Mouse (Mus musculus) CD4-positive, CD25-positive, alpha-beta regulatory T cell (primary cell): ENCODE measurements around the gene Pold1. TPM values are rescaled to one million over a fixed set of nuclear protein-coding genes. Genes with fewer than 3 reads are reported as not detected.

Experiments
- polyA plus RNA-seq: library from polyadenylated mRNA; unstranded; fragments of 100-300 nt; shearing (Covaris generic); gene quantifications from one replicate; pipeline ENCODE4 v1.2.1, GENCODE M21; 2017

Gene Pold1
- 58.9 TPM for polyA plus RNA-seq

DNA sequence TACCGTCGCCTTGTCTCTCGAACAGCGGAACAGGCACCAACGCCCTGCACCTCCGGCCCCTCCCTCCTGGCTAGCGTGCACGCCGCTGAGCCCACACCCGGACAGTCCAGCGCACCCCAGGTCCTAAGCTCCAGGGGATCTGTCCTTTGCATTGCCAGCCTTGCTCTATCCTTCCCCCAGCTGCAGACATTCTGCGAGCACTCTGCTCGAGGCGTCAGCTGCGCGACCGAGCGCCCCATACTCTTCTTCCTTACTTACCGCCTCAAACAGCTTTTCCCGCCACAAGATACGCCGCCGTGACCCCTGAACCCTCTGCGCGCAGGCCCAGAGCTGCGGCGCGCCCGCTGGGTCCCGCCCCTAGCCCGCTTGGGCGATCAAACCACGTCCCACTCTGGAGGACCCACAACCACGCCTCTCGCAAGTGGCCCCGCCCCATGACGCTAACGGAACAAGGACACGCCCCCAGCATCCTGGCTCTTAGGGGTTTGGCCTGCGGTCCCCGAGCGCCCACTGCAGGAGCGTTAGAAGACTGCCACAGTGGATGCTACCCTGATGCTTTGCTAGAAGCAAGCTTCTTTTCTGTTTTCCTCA, at the start of gene Pold1:
TSS of gene Pold1 (minus strand) at position 353 of the 591 bp plus-strand sequence.

DNA sequence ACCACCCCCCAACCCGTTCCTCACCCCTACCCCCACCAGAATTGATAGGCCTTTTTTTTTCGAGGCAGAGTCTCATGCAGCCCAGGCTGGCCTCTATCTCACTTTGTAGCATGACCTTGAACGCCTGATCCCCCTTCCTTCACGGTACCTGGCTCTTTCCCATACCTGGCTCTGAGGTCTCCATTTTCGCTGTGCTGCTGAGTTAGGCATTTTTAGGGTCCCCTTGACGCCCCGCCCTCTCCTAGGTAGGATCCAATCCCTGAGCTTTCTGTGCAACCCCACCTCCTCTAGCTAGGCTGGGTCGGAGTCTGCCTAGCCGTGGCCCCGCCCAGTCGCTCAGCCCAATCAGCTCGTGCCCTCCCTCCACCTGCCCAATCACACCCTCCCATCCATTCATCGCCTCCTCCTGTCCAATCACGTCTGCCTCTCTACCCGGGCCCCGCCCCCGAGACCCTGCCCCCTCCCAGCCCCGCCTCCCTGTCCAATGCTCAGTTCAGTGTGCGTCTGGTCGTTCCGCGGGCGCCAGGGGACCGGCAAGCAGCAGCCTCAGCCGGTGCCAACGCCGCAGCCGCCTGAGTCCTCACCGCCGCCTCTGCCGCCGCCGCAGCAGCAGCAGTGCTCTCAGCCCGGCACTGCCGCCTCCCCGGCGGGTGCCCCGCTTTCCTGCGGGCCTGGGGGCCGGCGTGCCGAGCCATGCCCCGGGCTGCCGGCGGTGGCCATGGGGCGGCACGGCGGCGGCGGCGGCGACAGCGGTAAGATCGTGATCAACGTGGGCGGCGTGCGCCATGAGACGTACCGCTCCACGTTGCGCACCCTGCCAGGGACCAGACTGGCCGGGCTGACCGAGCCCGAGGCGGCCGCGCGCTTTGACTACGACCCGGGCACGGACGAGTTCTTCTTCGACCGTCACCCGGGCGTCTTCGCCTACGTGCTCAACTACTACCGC, 42.0 kb upstream of the Pold1 start, which contains the start of gene Kcnc3:
TSS of gene Kcnc3 (plus strand) at position 263 of the 946 bp plus-strand sequence.

DNA sequence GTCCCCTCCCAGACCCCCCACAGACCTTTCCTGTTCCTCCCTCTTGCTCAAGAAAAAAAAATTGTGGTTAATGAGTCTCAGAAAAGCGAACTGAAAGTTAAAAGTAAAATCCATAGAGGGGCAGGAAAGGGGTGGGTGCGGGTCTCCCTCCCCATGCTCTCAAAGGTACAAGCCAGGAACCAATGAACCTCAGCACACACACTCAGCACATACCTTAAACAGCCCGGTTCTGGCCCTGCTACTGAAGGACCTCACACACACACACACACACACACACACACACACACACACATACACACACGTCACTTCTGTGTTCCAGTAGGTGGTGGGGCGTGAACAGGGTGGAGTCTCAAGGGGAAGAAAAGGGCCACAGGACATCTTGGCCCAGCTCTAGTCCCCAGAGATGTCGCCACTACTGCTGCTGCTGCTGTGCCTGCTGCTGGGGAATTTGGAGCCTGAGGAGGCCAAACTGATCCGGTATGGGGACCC, 23.6 kb upstream of the Pold1 start, which contains the start of gene Napsa:
TSS of gene Napsa (plus strand) at position 168 of the 489 bp plus-strand sequence.

DNA sequence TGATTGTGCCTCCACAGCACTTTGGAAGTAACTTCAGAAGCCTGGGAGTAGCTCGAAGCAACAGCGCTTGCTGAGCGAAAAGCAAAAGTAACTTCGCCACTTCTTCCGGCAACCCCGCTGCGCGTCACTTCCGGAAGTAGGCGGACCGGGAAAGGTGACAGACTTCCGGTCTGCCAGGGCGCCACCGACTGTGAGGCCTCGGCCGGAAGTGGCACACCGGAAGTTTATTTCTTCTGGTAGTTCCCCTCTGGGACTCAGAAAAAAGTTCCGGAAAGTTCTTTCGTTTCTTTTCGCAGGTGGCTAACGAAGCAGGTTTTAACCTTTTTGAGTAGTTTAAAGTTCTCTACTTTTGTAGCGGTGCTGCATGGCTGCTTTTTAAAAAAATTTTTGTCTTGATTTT, 5.2 kb upstream of the Pold1 start, which contains the start of gene Nr1h2:
TSS of gene Nr1h2 (minus strand) at position 126 of the 400 bp plus-strand sequence.

DNA sequence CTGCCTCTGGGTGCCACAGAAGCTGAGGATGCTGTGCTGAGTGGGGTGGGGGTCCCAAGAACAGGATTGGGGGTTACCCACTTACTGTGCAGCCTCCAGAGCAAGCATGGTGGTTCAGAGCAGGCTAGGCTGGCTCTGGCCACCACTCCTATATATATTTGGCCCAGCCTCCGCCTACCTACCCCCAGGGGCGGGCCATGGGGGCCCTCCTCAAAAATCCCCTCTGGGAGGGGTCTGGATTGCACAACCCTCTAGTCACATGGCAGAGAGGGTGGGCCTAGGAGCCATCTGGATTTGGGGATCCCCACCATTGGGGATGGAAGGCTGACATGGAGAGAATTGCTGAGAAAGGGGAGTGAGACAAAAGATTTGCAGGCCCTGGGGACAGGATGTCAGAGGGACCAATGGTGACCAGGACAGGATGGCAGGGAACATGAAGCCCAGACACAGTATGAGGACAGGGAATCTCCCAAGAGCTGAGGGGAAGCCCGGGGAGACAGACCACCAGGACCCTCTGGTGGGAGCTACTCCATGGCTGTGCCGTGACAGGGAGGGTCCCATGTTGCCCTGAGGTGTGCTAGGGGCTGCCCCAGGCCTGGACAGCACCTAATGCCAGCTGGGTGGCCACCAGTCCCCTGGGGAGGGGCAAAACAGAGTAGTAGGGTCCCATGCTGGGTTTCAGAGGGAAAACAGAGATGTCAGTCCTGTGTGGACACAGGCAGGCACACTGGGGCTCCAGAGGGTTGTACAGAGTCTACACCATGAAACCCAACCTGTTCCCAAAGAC, 16.5 kb downstream of the Pold1 start, which contains the start of gene Spib:
TSS of gene Spib (minus strand) at position 126 of the 787 bp plus-strand sequence.

DNA sequence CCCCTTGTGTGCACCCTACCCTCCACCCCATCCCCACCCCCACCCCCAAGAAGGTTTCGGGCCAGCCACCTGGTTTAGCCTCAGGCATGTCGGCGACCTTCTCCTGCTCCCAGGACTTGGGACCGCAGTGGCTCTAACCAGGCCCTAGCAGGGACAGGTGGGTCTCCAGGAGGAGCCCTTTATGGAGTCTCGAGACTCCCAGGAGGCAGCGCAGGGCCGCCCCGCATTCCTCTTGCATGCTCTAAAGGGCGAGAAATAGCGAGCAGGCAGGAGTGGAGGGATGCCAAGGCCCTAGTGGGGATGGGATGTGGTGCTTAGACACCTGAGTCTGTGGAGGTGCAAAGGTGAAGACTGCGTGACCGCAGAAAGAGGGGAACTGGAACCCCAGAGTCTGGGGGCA, 24.1 kb downstream of the Pold1 start, which contains the start of gene Mybpc2:
TSS of gene Mybpc2 (minus strand) at position 155 of the 400 bp plus-strand sequence.

DNA sequence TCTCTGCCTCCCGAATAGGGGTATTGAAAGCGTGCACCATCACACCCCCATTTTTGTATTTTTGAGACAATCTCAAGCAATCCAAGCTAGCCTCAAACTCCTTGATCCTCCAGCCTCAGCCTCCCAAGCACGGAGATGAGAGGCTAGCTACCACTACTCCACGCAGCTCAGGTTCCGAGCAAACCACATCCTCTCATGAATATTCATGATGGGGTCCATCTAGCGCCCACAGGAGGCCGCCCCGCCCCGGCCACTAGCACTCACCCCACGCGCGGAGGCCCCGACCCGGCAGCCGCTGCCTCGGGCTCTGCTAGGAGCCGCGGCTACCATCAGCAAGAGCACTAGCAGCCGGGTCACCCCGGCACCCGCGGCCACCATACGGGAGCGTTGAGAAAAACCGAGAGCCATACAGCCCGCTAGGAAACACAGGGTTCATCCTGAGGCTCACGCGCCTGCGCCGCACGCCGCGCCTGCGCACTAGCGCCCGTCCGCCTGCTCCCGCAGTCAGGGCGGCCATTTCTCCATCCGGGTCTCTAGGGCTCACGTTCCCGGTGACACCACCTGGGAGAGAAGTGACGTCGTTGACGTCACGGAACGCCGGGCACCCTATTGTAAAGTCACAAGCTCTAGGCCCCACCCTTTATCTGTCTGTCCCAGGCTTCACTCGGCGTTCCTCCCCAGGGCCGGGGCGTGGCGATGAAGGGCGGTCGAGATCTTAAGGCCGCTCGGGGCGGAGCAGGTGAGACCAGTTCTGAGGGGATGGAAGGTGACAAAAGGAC, 52.5 kb downstream of the Pold1 start, which contains the start of the genes Emc10 and Fam71e1:
TSS of gene Emc10 (minus strand) at position 538 of the 779 bp plus-strand sequence.
TSS of gene Fam71e1 (plus strand) at position 590 of the 779 bp plus-strand sequence.

Other genes starting within 250 kb of the Pold1 start
- gene Clec11a, start 241.9 kb downstream of the Pold1 start, polyA plus RNA-seq = 0.31 TPM
- gene Shank1, start 238.6 kb downstream of the Pold1 start, polyA plus RNA-seq = 0.16 TPM
- gene Syt3, start 164.7 kb downstream of the Pold1 start, polyA plus RNA-seq = 0.28 TPM
- 0.71 TPM for gene 1700008O03Rik, start 163.0 kb downstream of the Pold1 start, polyA plus RNA-seq
- not detected for gene Lrrc4b, start 119.8 kb downstream of the Pold1 start, polyA plus RNA-seq
- 0.28 TPM for gene Aspdh, start 83.5 kb downstream of the Pold1 start, polyA plus RNA-seq
- gene Josd2, start 80.9 kb downstream of the Pold1 start, polyA plus RNA-seq = 111 TPM
- gene Emc10, start 52.3 kb downstream of the Pold1 start, polyA plus RNA-seq = 188 TPM
- 3.4 TPM for gene Fam71e1, start 52.3 kb downstream of the Pold1 start, polyA plus RNA-seq
- not detected for gene Mybpc2, start 24.2 kb downstream of the Pold1 start, polyA plus RNA-seq
- gene Spib, start 16.8 kb downstream of the Pold1 start, polyA plus RNA-seq = 0.87 TPM
- gene Nr1h2, start 5.1 kb upstream of the Pold1 start, polyA plus RNA-seq = 143 TPM
- 1.3 TPM for gene Napsa, start 23.5 kb upstream of the Pold1 start, polyA plus RNA-seq
- gene Kcnc3, start 41.8 kb upstream of the Pold1 start, polyA plus RNA-seq = not detected
- not detected for gene Myh14, start 122.0 kb upstream of the Pold1 start, polyA plus RNA-seq
- not detected for gene Izumo2, start 159.9 kb upstream of the Pold1 start, polyA plus RNA-seq
- gene Vrk3, start 199.6 kb upstream of the Pold1 start, polyA plus RNA-seq = 106 TPM
- 0.71 TPM for gene Zfp473, start 202.2 kb upstream of the Pold1 start, polyA plus RNA-seq